In the genomic region with DNA sequence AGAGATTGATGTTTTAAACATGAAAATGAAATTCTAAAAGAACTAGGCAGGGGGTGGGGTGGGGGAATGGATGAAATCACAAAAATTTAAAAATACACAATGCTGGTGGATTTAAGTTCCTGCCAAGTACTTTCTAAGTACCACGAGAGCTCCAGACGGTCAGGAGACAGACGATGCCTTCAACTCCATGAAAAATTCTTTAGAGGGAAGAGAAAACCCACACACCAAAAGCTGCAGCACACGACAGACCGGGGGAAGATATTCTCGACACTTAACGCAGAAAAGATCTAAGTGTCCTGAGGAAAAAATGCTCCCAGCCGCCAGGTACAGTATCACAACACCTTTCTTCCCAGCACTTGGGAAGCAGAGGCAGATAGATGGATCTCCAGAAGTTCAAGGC, we compare ENCODE assay signal across 27 mouse cellular contexts.
A peak's percentile ranks its signal among the peaks of the same experiment; 100 is the strongest.
DNase-seq lines count a peak whose midpoint lies in the region; ATAC-seq and TF ChIP-seq lines count a peak whose summit lies in the region.
"Had no signal": no experiment of that assay in that cellular context is flagged by ENCODE, and none has a peak within 500 bp of the region (broad histone marks: within the 10 kb centered on the region; RNA-seq: fewer than 3 reads in every experiment).

No protein-coding gene starts in this region.

- H3K27ac ChIP-seq in kidney, adult 2 months (ENCODE audit: insufficient read depth, low read depth, low read length) = no peak overlapping the region
- no peak overlapping the region for H3K27ac ChIP-seq in intestine, postnatal 0 days (ENCODE audit: low read depth, low read length)
- H3K27ac ChIP-seq: embryonic facial prominence, embryonic 15.5 days; hindbrain, embryonic 10.5 days; intestine, embryonic 15.5 days; limb, embryonic 13.5 days; liver, embryonic 12.5 days; stomach, embryonic 15.5 days had no signal

- TF ChIP-seq CTCF in kidney, adult 2 months (conservative IDR thresholded peaks at IDR 0.05; ENCODE audit: insufficient read depth, insufficient read length, low read depth, low read length) = no peak
- no peak for TF ChIP-seq CTCF in intestine, postnatal 0 days (IDR thresholded peaks at IDR 0.05; ENCODE audit: low read depth)

- H3K4me2 ChIP-seq in intestine, postnatal 0 days (replicated peaks; ENCODE audit: low read depth) = no peak overlapping the region
- H3K4me2 ChIP-seq: embryonic facial prominence, embryonic 15.5 days; heart, embryonic 12.5 days; intestine, embryonic 15.5 days; limb, embryonic 13.5 days; liver, embryonic 12.5 days; midbrain, embryonic 11.5 days; stomach, embryonic 15.5 days had no signal

- DNase-seq in frontal cortex, postnatal 14 days (ENCODE audit: low spot score in 2 of 2) = no peak
- DNase-seq in left cerebral cortex, adult 11 months (ENCODE audit: low spot score) = peak; percentile 36
- DNase-seq in left cerebral cortex, postnatal 4 days = no peak
- DNase-seq in left cerebral cortex, postnatal 25 days (ENCODE audit: low spot score in 2 of 2) = peak; percentile 63 to 95
- no peak for DNase-seq in kidney, adult 2 months
- DNase-seq: adrenal gland, postnatal 25 days; cerebellum, adult 9-11 months; gastrocnemius, postnatal 14 days; heart, adult 18-20 months; heart, postnatal 10 days; kidney, postnatal 25 days; lung, adult 18-20 months; lung, postnatal 10 days; thymus, adult 18-20 months; thymus, postnatal 36 days had no signal

- no peaks in the 10 kb centered on the region for H3K4me1 ChIP-seq in kidney, adult 2 months (ENCODE audit: control insufficient read depth, insufficient read depth, low read length)
- H3K4me1 ChIP-seq in intestine, postnatal 0 days (replicated peaks; ENCODE audit: control insufficient read depth, insufficient read depth, low read length) = no peaks in the 10 kb centered on the region
- H3K4me1 ChIP-seq: intestine, embryonic 15.5 days; liver, embryonic 12.5 days had no signal

- intact Hi-C loops in left cerebral cortex, postnatal 4 days (cut with DNase I) = no loop called here
- intact Hi-C loops in left cerebral cortex, postnatal 25 days (cut with DNase I) = loop anchor here (1.0 to 2.0 kb wide), 4 partner anchors 20 to 250 kb away; a partner anchor contains a TSS

- H3K9ac ChIP-seq in intestine, postnatal 0 days (ENCODE audit: low read depth, low read length) = no peak overlapping the region
- H3K9ac ChIP-seq: embryonic facial prominence, embryonic 15.5 days; heart, embryonic 12.5 days; intestine, embryonic 15.5 days; limb, embryonic 13.5 days; liver, embryonic 12.5 days; stomach, embryonic 15.5 days had no signal

- H3K9me3 ChIP-seq in intestine, postnatal 0 days (ENCODE audit: control insufficient read depth) = no peaks in the 10 kb centered on the region
- H3K9me3 ChIP-seq: embryonic facial prominence, embryonic 15.5 days; heart, embryonic 12.5 days; hindbrain, embryonic 10.5 days; intestine, embryonic 15.5 days; limb, embryonic 13.5 days; liver, embryonic 12.5 days; stomach, embryonic 15.5 days had no signal

- no peak for TF ChIP-seq POLR2A in kidney, adult 2 months (IDR thresholded peaks at IDR 0.05; ENCODE audit: low read depth, low read length)

- peak; percentile 91 for ATAC-seq in frontal cortex, adult (ENCODE audit: low TSS enrichment)
- ATAC-seq in intestine, postnatal 0 days = no peak
- ATAC-seq: forebrain, embryonic 14.5 days; hindbrain, embryonic 16.5 days; intestine, embryonic 15.5 days; liver, embryonic 12.5 days had no signal

- WGBS in kidney, adult 2 months = 88% methylated on average over 8 of the region's 8 CpGs
- 66% methylated on average over 8 of the region's 8 CpGs for WGBS in intestine, postnatal 0 days

- no peak overlapping the region for H3K4me3 ChIP-seq in kidney, adult 2 months (ENCODE audit: insufficient read depth, low read depth, low read length)
- H3K4me3 ChIP-seq in intestine, postnatal 0 days (ENCODE audit: low read depth, low read length) = no peak overlapping the region
- H3K4me3 ChIP-seq: embryonic facial prominence, embryonic 15.5 days; heart, embryonic 12.5 days; hindbrain, embryonic 10.5 days; intestine, embryonic 15.5 days; limb, embryonic 13.5 days; liver, embryonic 12.5 days; stomach, embryonic 15.5 days had no signal

- H3K27me3 ChIP-seq in kidney, adult 2 months (replicated peaks; ENCODE audit: control insufficient read depth, insufficient read depth, low read length) = no peaks in the 10 kb centered on the region
- no peaks in the 10 kb centered on the region for H3K27me3 ChIP-seq in intestine, postnatal 0 days (replicated peaks; ENCODE audit: control insufficient read depth, insufficient read depth, low read length)
- H3K27me3 ChIP-seq: embryonic facial prominence, embryonic 15.5 days; heart, embryonic 12.5 days; intestine, embryonic 15.5 days; liver, embryonic 12.5 days; stomach, embryonic 15.5 days had no signal

- no peaks in the 10 kb centered on the region for H3K36me3 ChIP-seq in kidney, adult 2 months (ENCODE audit: control insufficient read depth, insufficient read depth, low read length)
- no peaks in the 10 kb centered on the region for H3K36me3 ChIP-seq in intestine, postnatal 0 days (ENCODE audit: control insufficient read depth, insufficient read depth)
- H3K36me3 ChIP-seq: embryonic facial prominence, embryonic 15.5 days; heart, embryonic 12.5 days; hindbrain, embryonic 10.5 days; intestine, embryonic 15.5 days; limb, embryonic 13.5 days; liver, embryonic 12.5 days; stomach, embryonic 15.5 days had no signal

Comparison
In these comparisons a context has a peak if more than half of its experiments do, and no peak if none do; other contexts are left out.
1. DNase-seq: peak in left cerebral cortex, adult 11 months (single experiment) and left cerebral cortex, postnatal 25 days (2 of 2); none in frontal cortex, postnatal 14 days (0 of 2), left cerebral cortex, postnatal 4 days (single experiment) and kidney, adult 2 months (single experiment).